Mouse (Mus musculus): Measurements from ENCODE around the gene Lrrc28. TPM values are rescaled to one million over a fixed set of nuclear protein-coding genes. Genes with fewer than 3 reads are reported as not detected.
"Not testable (repeated sequence)": the region's sequence is repeated elsewhere in the genome, so short reads cannot be mapped to it uniquely, and the experiment has no call there.

Gene Lrrc28
- polyA plus RNA-seq, 1 experiment from 2014 or later: 13.2 TPM

GRCm38 (mm10) chr7:67529381-67529780 is 115.7 kb downstream of the Lrrc28 start:
- Histone ChIP-seq H3K9ac (replicated peaks; ENCODE audit: low read depth, low read length) (no peak overlapping the region), H3K27me3 (ENCODE audit: control insufficient read depth, insufficient read depth, low read length) (no peaks in the 10 kb centered on the region), H3K4me2 (replicated peaks; ENCODE audit: low read depth, low read length) (no peak overlapping the region), H3K27ac (ENCODE audit: low read length) (no peak overlapping the region), H3K4me3 (ENCODE audit: low read depth, low read length) (no peak overlapping the region), H3K4me1 (ENCODE audit: control insufficient read depth, insufficient read depth, low read length) (peaks cover 12% of the 10 kb centered on the region), H3K9me3 (ENCODE audit: control insufficient read depth, low read depth, low read length) (no peaks in the 10 kb centered on the region), H3K36me3 (ENCODE audit: control insufficient read depth, insufficient read depth, low read length) (no peaks in the 10 kb centered on the region)
- WGBS: 71% methylated on average over 6 of the region's 6 CpGs
- ATAC-seq (ENCODE audit: insufficient number of reproducible peaks, insufficient read depth, low FRiP score, low read depth): no peak

GRCm38 (mm10) chr7:67528821-67529221 is 116.2 kb downstream of the Lrrc28 start:
- H3K4me2 ChIP-seq (replicated peaks; ENCODE audit: low read depth, low read length): no peak overlapping the region
- 90% methylated on average over 18 of the region's 18 CpGs for WGBS
- ATAC-seq (ENCODE audit: insufficient number of reproducible peaks, insufficient read depth, low FRiP score, low read depth): no peak
- no peak overlapping the region for H3K27ac ChIP-seq (ENCODE audit: low read length)
- H3K4me3 ChIP-seq (ENCODE audit: low read depth, low read length): no peak overlapping the region
- H3K27me3 ChIP-seq (ENCODE audit: control insufficient read depth, insufficient read depth, low read length): no peaks in the 10 kb centered on the region
- H3K4me1 ChIP-seq (ENCODE audit: control insufficient read depth, insufficient read depth, low read length): peaks cover 12% of the 10 kb centered on the region
- no peaks in the 10 kb centered on the region for H3K36me3 ChIP-seq (ENCODE audit: control insufficient read depth, insufficient read depth, low read length)
- no peak overlapping the region for H3K9ac ChIP-seq (replicated peaks; ENCODE audit: low read depth, low read length)
- H3K9me3 ChIP-seq (ENCODE audit: control insufficient read depth, low read depth, low read length): no peaks in the 10 kb centered on the region

- H3K9me3 ChIP-seq (ENCODE audit: control insufficient read depth, low read depth, low read length): no peaks in the 10 kb centered on the region
- H3K27ac ChIP-seq (ENCODE audit: low read length): peak overlapping the region; percentile 17; the same call in 1 of the 2 replicates
- peak; percentile 78 for ATAC-seq (ENCODE audit: insufficient number of reproducible peaks, insufficient read depth, low FRiP score, low read depth)
- 43% methylated on average over 10 of the region's 10 CpGs for WGBS
- no peaks in the 10 kb centered on the region for H3K27me3 ChIP-seq (ENCODE audit: control insufficient read depth, insufficient read depth, low read length)
- peaks cover 12% of the 10 kb centered on the region for H3K4me1 ChIP-seq (ENCODE audit: control insufficient read depth, insufficient read depth, low read length)
- H3K36me3 ChIP-seq (ENCODE audit: control insufficient read depth, insufficient read depth, low read length): no peaks in the 10 kb centered on the region
- H3K9ac ChIP-seq (replicated peaks; ENCODE audit: low read depth, low read length): no peak overlapping the region
- no peak overlapping the region for H3K4me2 ChIP-seq (replicated peaks; ENCODE audit: low read depth, low read length)
- H3K4me3 ChIP-seq (ENCODE audit: low read depth, low read length): no peak overlapping the region
Observed at GRCm38 (mm10) chr7:67528063-67528811, 116.8 kb downstream of the Lrrc28 start.

GRCm38 (mm10) chr7:67525886-67526580 is 119.0 kb downstream of the Lrrc28 start:
- Histone ChIP-seq H3K27ac (ENCODE audit: low read length) (no peak overlapping the region), H3K9ac (replicated peaks; ENCODE audit: low read depth, low read length) (no peak overlapping the region), H3K4me1 (ENCODE audit: control insufficient read depth, insufficient read depth, low read length) (peaks cover 11% of the 10 kb centered on the region), H3K27me3 (ENCODE audit: control insufficient read depth, insufficient read depth, low read length) (no peaks in the 10 kb centered on the region), H3K9me3 (ENCODE audit: control insufficient read depth, low read depth, low read length) (no peaks in the 10 kb centered on the region), H3K36me3 (ENCODE audit: control insufficient read depth, insufficient read depth, low read length) (no peaks in the 10 kb centered on the region), H3K4me2 (replicated peaks; ENCODE audit: low read depth, low read length) (no peak overlapping the region), H3K4me3 (ENCODE audit: low read depth, low read length) (no peak overlapping the region)
- WGBS: 88% methylated on average over 3 of the region's 3 CpGs
- no peak for ATAC-seq (ENCODE audit: insufficient number of reproducible peaks, insufficient read depth, low FRiP score, low read depth)

- not testable (repeated sequence) for H3K27me3 ChIP-seq (ENCODE audit: control insufficient read depth, insufficient read depth, low read length); H3K9me3 ChIP-seq (ENCODE audit: control insufficient read depth, low read depth, low read length); H3K27ac ChIP-seq (ENCODE audit: low read length); H3K36me3 ChIP-seq (ENCODE audit: control insufficient read depth, insufficient read depth, low read length); ATAC-seq (ENCODE audit: insufficient number of reproducible peaks, insufficient read depth, low FRiP score, low read depth); H3K4me2 ChIP-seq (replicated peaks; ENCODE audit: low read depth, low read length); H3K4me1 ChIP-seq (ENCODE audit: control insufficient read depth, insufficient read depth, low read length); H3K9ac ChIP-seq (replicated peaks; ENCODE audit: low read depth, low read length); H3K4me3 ChIP-seq (ENCODE audit: low read depth, low read length)
- WGBS: 92% methylated on average over 7 of the region's 8 CpGs
Observed at GRCm38 (mm10) chr7:67524069-67524468, 121.0 kb downstream of the Lrrc28 start.

- Histone ChIP-seq H3K36me3 (ENCODE audit: control insufficient read depth, insufficient read depth, low read length) (no peaks in the 10 kb centered on the region), H3K27me3 (ENCODE audit: control insufficient read depth, insufficient read depth, low read length) (no peaks in the 10 kb centered on the region), H3K4me2 (replicated peaks; ENCODE audit: low read depth, low read length) (no peak overlapping the region), H3K9me3 (ENCODE audit: control insufficient read depth, low read depth, low read length) (no peaks in the 10 kb centered on the region), H3K27ac (ENCODE audit: low read length) (no peak overlapping the region), H3K4me3 (ENCODE audit: low read depth, low read length) (no peak overlapping the region), H3K9ac (replicated peaks; ENCODE audit: low read depth, low read length) (no peak overlapping the region), H3K4me1 (ENCODE audit: control insufficient read depth, insufficient read depth, low read length) (peaks cover 6% of the 10 kb centered on the region)
- 85% methylated on average over 7 of the region's 7 CpGs for WGBS
- no peak for ATAC-seq (ENCODE audit: insufficient number of reproducible peaks, insufficient read depth, low FRiP score, low read depth)
Observed at GRCm38 (mm10) chr7:67523400-67523799, 121.7 kb downstream of the Lrrc28 start.

- not testable (repeated sequence) for ATAC-seq (ENCODE audit: insufficient number of reproducible peaks, insufficient read depth, low FRiP score, low read depth); H3K4me3 ChIP-seq (ENCODE audit: low read depth, low read length); H3K27ac ChIP-seq (ENCODE audit: low read length); H3K4me2 ChIP-seq (replicated peaks; ENCODE audit: low read depth, low read length); H3K9me3 ChIP-seq (ENCODE audit: control insufficient read depth, low read depth, low read length); H3K4me1 ChIP-seq (ENCODE audit: control insufficient read depth, insufficient read depth, low read length); H3K27me3 ChIP-seq (ENCODE audit: control insufficient read depth, insufficient read depth, low read length); H3K36me3 ChIP-seq (ENCODE audit: control insufficient read depth, insufficient read depth, low read length); H3K9ac ChIP-seq (replicated peaks; ENCODE audit: low read depth, low read length)
- WGBS: 81% methylated on average over 3 of the region's 5 CpGs
Observed at GRCm38 (mm10) chr7:67521731-67522130, 123.3 kb downstream of the Lrrc28 start.

GRCm38 (mm10) chr7:67520959-67521358 is 124.1 kb downstream of the Lrrc28 start:
- Histone ChIP-seq H3K27me3 (ENCODE audit: control insufficient read depth, insufficient read depth, low read length) (no peaks in the 10 kb centered on the region), H3K4me3 (ENCODE audit: low read depth, low read length) (no peak overlapping the region), H3K4me1 (ENCODE audit: control insufficient read depth, insufficient read depth, low read length) (0 out of 2 replicates have a peak, but pooled peaks cover 2% of the 10 kb centered on the region), H3K9me3 (ENCODE audit: control insufficient read depth, low read depth, low read length) (no peaks in the 10 kb centered on the region), H3K36me3 (ENCODE audit: control insufficient read depth, insufficient read depth, low read length) (no peaks in the 10 kb centered on the region), H3K9ac (replicated peaks; ENCODE audit: low read depth, low read length) (no peak overlapping the region), H3K4me2 (replicated peaks; ENCODE audit: low read depth, low read length) (no peak overlapping the region), H3K27ac (ENCODE audit: low read length) (no peak overlapping the region)
- WGBS: 82% methylated on average over 4 of the region's 4 CpGs
- ATAC-seq (ENCODE audit: insufficient number of reproducible peaks, insufficient read depth, low FRiP score, low read depth): no peak
